Mouse (Mus musculus) gastrocnemius, adult 18-20 months (tissue): ENCODE results near the gene Sh3bgrl2. TPM values are rescaled to one million over a fixed set of nuclear protein-coding genes. Genes with fewer than 3 reads are reported as not detected.

ENCODE experiments used
- DNase-seq: peaks from one replicate; pipeline ENCODE4 v3.0.0; 2021; ENCODE audit warnings: low spot score
- total RNA-seq, 2 experiments: library from RNA; stranded (reverse); gene quantifications; 2 replicates each; pipeline ENCODE4 v1.2.3; 2021

Gene Sh3bgrl2
- total RNA-seq, 2 experiments from 2014 or later = 0.53 to 0.95 TPM

DNA sequence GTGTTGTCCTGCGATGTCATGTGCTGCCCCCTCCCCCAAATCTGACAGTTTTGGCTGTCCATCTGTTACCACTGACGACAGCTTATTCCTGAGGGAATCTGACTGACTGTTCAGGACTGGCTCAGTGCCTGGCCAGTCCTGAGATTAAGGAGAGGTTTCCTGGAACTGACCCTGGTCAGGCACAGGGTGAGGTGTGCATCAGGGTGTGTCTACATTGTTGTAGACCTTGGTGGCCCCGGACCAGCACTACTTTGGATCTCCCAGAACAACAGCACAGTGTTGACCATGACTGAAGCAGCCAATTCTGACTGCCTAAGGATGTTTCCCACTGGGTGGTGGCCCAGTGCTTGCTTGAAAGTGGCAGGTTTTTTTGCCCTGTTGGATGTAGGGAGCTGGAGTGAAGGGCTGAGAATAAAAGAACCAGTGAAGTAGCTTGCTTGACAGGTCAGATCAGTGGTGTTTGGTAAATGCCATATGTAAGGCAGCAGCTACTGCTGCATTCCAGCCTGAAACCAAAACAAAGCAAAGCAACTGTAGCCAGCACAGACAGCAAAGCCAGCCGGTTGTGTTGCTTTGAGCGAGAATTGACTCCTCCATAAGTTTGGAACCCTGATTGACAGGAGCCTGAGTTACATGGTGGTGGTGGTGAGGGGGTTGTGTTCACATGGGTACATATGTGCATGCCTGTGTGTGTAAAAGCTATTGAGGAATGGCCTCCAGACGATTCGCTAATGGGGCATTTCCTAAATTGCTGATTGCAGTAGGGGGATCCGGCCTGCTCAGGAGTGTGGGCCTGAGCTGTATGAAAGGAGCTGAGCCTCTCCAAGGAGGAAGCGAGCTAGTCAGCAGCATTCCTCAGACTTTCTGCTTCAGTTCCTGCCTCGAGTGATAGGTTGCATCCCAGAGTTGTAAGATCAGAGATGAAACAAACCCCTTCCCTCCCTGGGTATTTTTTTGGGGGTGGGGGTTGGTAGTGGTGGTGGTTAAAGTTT lies 8.9 kb downstream of the Sh3bgrl2 start:
- peak; percentile 6 for DNase-seq

DNA sequence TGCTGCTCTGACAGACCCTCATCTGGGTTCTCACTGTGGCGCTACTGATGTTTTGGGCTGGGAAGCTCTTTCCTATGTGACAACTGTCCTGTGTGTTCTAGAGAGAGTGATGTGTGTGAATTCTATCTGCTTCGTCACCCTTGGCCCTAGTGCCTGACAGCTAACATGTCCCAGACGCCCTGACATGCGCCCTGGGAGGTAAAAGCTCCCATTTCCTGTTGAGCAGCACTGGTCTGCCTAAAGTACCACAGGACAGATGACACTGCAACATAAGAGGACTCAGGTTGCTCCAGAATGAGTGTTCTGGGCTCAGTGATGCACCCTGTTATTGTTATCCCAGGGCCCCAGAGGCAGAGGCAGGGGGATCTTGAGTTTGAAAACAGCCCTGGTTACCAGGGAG lies 12.5 kb downstream of the Sh3bgrl2 start:
- DNase-seq = no peak

DNA sequence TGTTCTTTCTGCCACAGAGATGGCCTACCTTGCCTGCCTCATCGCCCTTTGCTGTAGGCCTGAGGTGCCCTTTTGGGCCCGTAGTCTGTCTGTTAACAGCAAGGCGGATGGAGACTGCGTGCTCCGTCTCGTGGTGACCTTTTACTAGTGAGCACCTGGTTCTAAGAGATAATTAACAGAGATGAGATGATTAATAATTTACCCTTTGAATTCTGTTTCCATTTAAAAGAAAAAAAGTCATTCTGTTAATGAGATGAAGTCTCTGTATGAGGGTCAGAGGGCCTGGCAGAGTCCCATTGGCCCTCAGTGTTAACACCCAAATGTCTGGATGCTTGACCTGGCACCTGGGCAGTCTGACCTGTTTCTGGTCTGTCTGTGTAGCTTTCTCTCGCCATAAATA lies 14.8 kb downstream of the Sh3bgrl2 start:
- no peak for DNase-seq

DNA sequence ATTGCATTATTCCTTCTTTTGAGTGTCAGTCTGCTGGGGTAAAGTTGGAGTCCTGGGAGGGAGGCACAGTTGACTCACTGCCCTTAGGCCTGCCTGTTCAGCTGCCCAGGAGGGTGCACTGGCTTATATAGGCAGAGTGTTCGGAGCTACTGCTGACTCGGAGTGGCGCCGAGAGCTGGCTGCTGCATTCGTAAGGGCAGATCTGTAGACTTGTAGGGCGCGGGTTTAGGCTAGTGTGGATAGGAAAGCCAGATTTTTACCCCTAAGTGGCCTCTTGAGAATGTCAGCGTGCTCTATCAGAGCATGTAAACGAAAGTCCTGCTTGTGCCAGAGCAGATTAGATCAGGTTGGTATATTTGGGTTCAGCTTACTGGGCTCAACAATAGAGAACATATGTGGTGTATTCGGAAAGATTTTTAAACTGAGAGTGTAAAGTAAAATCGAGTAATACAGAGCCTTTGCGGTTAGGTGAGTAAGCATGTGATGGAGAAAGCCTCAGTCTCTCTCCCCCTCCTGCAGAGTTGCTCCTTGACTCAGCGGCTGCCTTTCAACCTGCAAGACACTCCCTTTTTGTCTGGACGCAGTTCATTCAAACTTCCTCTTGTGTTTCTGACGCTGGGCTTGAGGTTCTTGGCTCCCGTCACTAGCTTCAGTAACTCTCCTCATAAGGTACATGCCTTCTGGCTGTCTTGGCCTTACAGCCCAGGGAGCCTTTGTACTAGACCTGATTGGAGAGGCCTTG lies 15.9 kb downstream of the Sh3bgrl2 start:
- DNase-seq = no peak

DNA sequence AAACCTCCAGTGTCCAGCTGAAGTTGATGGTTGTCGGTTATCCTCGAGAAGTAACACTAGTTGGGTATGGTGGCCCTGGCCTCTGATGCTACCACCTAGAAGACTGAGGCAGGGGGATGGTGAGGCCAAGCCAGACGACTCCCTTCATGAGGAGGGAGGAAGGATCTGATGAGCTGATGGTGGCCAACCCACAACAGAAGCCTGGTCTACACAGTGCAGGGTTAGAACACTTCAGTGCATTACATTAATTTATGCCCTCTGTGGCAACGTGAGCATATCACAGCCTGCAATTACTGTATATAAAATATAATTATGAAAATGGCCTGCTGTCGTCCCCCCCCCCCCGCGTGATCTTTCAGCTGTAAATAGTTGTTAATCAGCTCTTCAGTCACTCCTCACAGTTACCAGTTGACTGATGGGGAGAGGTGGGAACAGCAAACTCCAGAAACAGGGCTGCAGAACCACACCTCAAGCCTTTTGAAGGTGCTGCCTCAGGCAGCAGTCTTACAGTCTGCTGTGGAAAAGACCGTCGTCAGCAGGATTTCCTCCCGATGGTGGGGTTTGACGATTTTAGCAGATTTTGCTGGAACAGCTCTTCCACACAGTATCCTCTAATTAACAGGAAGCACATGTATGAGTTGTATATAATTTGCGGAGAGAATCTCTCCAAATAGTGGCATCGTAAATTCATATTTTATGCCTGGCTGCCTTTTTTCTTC lies 17.0 kb downstream of the Sh3bgrl2 start:
- no peak for DNase-seq

DNA sequence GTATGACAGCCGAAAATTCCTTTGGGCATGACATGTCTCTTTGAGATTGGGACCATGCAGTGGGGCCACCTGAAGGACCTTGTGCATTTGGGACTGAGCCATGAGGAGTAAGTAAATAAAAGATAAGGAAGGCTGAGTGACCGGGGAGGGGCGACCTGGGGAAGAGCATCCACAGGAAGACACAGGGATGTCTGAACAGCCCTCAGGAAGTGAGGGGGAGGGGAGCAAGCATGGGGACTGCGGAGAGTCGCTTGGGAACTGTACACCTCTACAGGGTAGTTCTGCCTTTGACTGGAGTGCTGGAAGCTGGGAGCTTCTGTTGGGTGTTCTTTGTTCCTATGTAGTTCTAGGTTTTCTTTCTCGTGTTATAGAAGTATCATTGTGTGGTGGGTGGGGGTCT lies 18.0 kb downstream of the Sh3bgrl2 start:
- no peak for DNase-seq

DNA sequence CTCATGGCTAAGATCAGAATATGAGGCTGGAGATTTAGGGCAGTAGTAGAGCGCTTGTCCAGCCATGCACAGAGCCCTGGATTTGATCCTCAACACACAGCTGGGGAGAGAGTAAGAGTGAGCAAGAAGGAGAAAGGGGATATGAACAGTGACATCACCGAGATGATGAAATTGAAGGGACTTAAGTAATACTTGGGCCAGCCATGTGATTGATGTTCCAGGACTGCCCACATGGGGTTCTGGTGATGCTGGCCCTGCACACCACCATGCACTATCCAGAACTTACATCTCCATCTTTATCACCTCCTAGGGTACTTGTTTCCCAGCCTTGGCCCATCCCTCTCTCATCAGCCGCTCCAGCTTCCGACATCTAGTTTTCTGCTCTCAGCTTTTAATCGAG lies 20.0 kb downstream of the Sh3bgrl2 start:
- DNase-seq = no peak

DNA sequence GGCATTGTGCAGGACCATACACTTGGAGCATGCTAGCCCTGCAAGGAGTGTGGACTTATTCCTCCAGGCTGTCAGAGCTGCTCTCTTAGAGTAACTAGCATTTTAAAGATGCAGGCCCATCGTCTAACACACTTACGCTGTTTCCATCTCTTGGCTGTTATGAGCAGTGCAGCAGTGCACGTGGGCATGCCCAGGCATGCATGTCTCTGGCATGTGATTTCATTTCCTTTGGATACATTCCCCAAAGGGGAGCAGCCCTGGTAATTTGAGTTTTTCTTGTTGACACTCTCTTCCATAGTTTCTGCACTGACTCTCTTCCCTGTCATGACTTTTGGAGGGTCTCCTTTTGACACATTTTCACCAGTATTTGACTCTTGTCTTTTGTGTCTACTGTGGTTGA lies 20.8 kb downstream of the Sh3bgrl2 start:
- DNase-seq = no peak

DNA sequence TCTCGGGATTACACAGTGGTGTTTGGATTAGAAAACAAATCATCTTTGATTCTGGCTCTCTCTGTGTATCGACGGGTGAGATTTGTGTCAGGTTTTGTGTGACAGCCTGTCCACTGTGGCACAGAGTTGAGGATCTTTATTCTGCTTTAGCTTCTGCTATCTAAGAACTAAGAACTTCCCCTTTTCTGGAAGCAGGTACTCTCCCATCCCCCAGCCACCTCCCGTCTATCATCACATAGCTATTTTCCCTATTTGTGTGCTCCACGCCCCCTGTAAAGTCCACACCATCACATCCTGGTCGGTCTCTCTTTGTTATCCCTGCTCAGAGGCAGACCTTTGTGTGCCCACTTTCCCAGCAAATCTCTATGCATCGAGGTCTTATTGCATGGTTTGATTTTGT lies 21.8 kb downstream of the Sh3bgrl2 start:
- no peak for DNase-seq

DNA sequence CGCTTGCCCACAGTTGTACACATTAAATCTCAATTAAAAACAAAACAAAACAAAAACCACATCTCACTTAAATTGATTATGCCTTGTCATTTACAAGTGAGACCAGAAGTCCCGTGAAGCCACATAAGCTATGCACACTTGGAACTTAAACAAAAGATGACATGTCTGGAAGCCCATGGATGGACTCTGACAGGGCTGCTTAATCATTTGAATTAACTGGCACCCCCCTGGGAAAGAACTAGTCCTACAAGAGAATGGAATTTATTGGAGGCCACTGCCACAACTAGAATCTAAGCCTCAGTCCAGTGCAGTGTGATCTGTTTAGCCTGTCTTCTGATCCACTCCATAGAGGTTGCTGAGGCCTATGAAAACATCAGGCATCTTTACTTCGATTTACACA lies 23.2 kb downstream of the Sh3bgrl2 start:
- no peak for DNase-seq

DNA sequence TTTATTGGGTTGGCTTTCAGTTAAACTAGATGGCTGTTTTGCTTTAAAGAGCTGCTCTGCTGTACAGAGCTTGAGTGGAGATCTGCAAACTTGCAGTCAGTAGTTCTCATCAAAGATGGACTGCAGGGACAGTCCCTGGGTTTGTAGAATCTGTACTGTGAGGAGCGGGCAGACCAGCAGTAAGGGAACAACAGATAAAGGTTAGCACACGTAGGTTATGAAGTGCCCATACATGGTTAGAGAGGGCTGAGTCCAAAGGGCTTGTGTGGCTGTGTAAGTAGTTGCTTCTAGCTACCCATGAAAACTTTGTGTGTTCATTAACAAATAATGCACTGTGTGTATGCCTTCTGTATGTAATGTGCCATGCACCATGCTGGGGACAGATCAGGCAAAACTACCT lies 24.2 kb downstream of the Sh3bgrl2 start:
- DNase-seq = no peak

DNA sequence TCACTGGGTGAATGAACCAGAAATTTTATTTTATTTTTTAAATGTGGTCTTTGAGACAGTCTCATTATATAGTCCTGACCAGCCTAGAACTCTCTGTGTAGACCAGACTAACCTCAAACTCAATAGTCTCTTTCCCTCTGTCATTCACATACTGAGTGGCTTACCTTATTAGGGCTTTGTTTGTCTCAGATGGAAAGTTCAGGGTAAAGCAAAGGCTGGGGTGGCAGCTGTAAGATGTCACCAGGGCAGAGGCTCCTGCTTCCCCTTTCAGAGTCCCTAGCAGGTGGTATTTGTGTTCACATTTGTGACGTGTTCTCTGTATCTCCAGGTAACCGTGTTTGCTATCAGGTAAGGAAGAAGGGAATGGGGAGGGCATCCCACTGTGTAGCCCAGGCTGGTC lies 24.7 kb downstream of the Sh3bgrl2 start:
- no peak for DNase-seq

DNA sequence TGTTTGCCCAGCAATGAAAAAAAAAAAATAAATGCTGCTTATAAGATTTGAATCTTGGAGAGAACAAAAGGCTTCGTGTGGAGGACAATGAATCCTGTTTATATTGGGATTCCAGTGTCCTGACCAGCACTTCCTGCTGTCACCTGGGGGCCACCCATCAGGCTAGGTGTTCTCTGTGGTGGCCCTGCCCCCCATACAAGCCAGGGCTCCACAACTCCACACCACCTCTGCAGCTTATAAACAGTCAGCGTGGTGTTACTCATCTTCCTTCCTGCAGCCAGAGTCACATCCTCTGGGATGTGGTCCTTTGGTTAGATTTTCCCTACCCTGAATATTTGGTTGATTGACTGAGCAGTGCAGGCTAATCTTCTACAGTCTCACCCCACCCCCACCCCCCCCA lies 25.5 kb downstream of the Sh3bgrl2 start:
- no peak for DNase-seq

DNA sequence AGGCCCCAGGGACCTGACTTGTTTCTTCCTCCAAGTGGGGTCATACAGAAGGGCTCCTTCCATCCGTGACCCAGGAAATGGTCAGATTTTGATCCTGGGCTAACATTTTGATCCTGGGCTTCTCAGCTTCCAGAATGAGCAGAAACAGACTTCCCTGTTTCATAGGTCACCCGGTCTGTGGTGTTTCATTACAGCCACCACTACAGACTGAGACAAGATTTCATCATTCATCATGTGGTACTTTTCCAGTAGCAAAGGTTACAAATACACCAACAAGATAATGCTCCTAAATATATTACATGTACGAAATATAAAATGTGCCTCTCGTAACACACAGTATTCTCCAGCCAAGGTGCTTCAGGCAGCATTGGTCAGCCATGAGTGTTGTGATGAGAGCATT lies 27.3 kb downstream of the Sh3bgrl2 start:
- DNase-seq = no peak

DNA sequence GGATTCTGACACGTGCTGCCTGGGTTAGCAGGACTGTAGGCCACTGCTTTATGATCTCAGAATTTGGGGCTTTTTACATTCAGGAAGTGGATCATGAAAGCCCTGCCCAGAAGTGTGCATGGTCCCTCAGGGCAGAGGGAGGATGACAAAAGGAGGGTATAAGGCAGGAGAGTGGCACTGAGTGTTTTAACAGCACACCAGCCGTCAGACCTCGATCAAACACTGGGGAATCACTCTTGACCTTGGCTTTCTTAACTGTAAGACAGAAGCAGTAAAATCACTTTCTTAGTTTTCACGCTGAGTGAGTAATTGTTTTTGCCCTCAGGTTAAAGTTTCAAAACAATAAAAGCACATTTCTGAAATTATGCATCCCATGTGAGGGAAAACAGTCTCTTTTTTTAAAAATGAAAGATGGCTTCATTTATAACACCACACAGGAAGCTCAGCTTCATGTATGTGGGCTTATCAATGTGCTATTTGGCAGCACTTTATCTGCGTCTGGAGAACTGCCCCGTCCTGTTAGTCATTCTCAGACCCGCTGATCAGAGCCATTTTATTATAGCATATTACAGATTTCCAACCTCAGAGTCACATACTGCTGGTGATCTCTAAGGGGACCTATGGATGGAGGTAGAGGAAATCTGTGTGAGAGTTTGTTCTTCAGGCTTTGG lies 28.0 kb downstream of the Sh3bgrl2 start:
- no peak for DNase-seq

DNA sequence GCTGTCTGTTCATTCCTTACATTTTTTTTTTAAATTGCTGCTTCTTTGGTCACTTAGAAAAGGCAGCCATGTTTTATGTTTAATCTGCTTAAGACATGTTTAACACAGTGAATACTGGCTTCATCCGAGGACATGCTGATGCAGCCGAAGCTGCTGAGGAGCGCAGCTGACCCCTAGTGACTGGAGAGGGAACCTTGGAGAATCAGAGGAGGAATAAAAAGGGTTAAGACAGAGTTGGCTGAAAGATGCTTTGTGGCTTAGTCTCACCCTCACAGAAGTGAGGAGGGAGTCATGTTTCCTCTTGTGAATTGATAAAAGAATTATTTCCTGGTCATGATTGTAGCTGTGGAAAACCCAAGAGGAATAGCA lies 28.5 kb downstream of the Sh3bgrl2 start:
- no peak for DNase-seq

DNA sequence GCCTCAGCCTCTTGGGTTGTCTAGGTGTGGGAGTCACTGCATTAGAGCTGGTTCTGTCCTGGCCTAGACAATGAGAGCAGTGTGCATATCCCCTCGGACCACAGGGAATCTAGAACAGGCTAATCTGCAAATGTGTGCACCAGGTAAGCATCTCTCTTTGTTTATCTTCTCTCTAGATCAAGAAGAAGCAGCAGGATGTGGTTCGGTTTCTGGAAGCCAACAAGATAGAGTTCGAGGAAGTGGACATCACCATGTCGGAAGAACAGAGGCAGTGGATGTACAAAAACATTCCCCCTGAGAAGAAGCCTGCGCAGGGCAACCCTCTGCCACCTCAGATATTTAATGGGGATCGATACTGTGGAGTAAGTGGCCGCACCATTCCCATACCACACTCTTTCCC lies 29.1 kb downstream of the Sh3bgrl2 start:
- no peak for DNase-seq

DNA sequence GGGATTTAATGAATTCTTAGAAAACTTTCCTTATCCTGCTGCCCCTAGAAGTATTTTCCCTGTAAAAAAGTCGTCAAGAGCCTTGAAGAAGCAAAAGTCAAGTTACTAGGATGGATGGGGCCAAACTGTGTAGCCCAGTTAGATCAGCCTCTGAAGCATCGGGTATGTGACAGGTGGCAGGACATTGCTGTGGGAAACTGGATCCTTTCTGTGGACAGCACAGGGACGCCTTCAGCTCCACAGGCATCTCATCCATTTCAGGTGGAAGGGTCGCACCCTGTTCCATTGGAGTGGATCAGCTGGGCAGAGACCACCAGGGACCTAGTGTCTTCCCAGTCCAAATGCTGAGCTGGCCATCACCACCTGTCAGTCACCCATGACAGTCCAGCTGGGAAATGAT lies 30.9 kb downstream of the Sh3bgrl2 start:
- DNase-seq = no peak

DNA sequence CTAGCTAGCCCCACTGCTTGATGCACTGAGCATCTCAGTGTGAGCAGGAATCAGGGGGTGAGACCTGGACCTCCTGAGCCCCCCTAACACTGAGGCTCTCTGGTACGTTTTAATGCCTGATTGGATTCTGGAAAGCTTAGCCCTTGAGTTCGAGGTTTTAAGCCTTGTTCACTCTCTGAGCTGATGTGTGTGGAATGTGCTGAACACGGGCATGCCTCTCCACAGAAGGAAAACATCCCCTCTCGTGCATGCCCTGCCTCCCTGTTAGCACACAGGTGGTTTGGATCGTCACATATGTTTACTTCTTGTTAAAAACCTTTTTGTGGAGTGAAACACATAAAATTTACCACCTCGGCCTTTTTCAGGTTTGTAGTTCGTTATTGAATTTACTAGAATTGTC lies 34.6 kb downstream of the Sh3bgrl2 start:
- DNase-seq = no peak

DNA sequence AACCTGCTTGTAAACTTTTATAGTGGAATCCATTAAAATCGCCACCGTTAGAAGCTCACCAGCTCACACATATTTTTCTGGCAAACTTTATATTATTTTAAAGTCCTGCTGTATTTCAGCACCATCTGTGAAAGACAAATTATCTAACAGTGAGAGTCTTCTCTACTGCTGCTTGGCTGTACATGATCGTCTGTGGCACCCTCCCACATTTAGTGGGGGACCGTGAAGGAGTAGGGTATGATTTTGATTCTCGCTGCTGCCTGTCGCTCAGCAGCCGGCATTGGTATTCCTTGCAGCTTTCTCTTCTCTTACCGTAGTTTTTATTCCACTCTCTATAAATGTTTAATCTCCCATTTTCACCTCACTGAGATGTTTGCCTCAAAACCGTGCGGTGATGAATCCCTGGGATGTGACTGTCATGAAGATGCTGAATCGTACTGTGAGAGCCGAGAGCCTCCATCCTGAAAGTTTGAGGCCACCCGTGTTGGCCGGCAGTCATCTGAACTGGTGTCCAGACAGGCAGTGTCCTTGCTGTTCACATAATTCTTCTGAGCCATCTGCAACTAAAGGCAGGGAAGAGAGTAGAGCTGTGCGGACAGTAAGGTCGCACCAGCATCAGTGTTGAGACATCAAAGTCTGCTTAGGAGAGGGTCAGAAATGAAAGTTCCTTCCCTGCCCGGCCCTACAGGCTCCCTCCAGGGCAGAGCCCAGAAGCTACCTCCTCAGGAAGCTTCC lies 38.4 kb downstream of the Sh3bgrl2 start:
- no peak for DNase-seq

DNA sequence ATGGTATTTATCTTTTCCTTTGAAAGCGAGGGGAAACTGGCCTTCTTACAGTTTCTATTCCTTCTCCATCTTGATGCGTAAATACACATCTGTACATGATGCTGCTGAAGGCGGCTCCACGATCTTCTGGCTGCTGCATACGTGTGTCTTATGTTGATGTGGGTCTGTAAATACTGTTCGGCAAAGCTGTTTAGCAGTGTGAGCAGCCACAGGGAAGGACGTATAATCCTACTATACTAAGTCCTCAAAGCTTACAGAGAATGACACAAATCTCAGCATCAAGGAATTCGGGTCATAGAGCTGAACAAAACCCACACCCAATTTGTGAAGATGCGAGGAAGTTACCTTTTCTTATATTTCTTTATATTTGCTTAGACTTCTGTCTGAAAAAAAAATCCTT lies 39.0 kb downstream of the Sh3bgrl2 start:
- no peak for DNase-seq
